Mouse (Mus musculus) 416B (cell line): ENCODE measurements around the gene Mfap5.
A peak's percentile ranks its signal among the peaks of the same experiment; 100 is the strongest.
"Not testable (repeated sequence)": the region's sequence is repeated elsewhere in the genome, so short reads cannot be mapped to it uniquely, and the experiment has no call there.

Experiments used
- DNase-seq: peaks from one replicate; pipeline ENCODE4 v3.0.0; 2011; ENCODE audit warnings: low read depth

Mfap5 gene

DNA sequence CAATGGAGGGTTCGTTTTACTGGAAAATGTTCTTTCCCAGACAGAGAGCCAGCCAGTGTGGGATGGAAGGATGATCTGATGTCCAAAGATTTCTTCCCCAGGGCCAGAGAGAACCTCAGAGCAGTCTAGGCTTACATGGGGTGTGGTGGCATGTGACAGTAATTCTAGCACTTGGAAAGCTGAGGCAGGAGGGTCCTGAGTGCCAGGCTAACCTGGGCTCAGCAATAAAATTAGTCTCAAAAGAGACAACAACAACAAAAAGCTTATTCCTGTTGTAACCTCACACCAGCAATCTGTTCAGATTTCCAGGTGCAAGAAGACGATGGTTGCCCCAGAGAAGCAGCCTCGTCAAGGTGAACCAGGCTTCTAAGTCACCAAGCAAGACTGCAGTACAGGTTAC is at the start of gene Mfap5:
Mfap5 (plus strand) TSS at position 301 of the 400 bp plus-strand sequence.
- DNase-seq = no peak

DNA sequence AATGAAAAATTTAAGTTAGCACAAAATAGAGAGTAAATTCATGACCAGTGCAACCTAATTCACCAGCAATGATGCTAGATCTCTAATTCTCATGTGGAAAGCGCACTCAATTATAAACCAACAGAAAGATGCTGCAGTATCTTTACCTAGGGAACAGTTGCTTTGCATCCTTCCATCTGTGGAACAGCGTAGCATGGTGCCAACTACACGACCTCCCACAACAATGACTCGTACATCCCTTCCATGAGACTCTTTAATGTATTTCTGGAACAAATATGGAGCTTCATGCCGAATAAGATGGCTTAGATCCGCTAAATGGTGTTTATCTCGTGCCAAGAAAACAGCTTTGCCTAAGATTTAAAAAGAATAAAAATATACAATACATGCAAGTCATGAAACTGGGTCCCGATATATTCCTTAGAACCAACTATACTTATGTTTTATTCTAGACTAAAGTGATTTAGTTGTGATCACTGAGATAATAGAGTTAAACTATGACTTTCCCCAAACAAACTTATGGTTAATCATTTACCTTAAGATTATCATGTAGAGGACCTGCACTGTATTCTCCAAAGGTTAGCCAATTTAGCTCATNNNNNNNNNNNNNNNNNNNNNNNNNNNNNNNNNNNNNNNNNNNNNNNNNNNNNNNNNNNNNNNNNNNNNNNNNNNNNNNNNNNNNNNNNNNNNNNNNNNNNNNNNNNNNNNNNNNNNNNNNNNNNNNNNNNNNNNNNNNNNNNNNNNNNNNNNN is 46.5 kb upstream of the Mfap5 start:
- no peak for DNase-seq

DNA sequence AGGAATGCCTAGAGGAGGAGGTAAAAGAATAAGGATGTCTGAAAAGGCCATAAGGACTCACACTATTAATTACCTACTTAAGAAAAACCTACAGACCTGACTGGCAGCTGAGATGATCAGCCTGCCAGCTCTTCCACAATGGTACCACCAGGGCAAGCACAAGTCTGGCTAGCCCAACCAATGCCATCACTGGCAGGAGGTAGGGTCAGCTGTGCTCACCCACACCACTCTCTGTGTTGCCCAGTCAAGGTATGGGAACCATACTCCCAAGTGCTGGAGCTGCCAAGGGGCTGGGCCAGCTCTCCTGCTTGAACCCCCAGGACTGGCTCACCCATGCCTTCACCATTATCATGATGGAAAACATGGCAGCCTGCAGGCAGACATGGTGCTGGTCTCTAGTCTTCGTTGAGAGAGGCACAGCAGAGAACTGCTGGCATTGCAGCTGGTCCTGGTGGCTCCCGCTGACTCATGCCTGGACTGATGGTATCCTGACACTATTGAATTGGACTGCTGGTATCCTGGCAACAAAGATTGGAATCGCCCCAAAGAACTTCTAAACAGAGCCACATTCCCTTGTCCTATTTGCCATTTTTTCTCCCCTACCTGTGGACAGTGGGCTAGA is 39.4 kb upstream of the Mfap5 start:
- no peak for DNase-seq

DNA sequence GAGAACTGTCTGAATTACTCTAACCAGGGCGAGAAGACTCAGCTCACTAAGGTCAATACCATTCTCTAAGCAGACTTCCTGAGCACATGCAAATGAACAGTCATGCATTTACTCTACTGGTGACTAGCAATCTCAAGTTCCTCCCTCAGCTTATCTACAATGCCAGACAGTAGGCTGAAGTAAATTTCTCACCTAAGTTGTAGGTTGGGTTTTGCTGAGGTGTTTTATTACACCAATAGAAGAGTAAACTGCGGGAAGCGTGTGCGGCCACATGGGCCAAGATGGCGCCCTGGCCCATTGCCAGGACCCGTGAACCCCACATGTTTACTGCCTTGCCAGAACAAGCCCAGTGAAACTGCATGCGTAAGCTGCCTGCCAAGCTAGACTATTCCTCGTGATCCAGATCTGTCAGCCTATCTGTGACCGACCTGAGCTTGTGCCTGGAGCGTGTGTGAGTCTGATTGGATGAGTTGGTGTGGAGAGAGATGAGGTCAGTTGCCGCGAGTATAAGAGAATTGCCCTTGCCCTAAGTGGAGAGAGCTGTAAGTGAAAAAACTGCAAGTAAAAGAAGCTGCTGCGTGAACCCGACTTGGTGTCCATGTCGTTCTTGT is 36.5 kb upstream of the Mfap5 start:
- peak; percentile 11 for DNase-seq

DNA sequence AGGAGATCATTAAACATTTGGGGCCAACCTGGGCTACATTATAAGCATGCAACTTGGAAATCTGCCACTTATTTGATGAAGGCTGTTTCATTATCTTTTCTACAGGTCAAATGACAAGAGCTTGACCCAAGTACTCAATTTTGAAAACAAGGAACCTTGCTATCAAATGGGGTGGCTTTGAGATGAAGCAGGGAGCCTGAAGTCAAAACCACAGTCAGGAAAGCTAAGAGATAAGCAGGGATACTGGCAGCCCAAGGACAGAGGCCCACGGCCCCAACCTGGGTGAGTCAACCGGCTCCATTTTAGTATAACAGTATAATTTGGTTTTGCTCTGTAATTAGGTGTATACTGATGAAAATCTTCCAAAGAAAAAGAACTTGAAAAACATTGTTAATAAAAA is 35.4 kb upstream of the Mfap5 start:
- DNase-seq = peak; percentile 16

DNA sequence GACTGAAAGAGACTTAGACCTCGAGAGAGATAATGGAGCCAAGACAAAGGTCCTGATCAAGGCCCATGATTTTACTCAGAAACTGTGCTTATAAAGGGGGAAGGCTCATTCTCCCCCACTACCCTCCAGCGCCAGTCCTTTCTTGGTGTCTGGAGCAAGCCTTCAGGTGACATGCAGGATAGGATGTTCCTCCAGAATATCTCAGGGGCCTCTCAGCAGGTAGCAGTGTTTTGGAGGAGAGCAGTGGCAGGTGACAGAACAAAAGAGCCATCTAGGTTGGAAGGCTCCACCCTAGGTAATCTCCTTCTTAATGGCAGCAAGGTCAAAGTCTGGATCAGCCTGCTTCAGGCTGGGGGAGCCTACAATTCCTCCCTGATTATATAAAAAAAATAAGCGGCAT is 34.2 kb upstream of the Mfap5 start:
- not testable (repeated sequence) for DNase-seq

DNA sequence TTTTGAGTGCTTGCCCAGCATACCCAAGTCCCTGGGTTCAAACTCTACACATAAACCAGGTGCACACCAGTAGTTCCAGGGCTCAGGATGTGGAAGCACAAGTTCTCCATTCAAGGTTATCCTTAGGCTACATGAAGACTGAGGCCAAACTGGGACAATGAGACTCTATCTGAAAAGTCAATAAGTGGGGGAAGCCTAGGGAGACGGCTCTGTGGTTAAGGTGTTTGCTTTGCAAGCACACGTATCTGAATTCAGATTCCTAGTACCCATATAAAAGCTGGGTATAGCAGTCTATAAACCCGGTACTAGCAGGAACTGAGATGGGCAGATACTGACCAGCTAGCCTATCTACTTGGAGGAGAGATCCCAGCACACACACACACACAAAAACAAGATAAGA is 27.6 kb upstream of the Mfap5 start:
- no peak for DNase-seq

DNA sequence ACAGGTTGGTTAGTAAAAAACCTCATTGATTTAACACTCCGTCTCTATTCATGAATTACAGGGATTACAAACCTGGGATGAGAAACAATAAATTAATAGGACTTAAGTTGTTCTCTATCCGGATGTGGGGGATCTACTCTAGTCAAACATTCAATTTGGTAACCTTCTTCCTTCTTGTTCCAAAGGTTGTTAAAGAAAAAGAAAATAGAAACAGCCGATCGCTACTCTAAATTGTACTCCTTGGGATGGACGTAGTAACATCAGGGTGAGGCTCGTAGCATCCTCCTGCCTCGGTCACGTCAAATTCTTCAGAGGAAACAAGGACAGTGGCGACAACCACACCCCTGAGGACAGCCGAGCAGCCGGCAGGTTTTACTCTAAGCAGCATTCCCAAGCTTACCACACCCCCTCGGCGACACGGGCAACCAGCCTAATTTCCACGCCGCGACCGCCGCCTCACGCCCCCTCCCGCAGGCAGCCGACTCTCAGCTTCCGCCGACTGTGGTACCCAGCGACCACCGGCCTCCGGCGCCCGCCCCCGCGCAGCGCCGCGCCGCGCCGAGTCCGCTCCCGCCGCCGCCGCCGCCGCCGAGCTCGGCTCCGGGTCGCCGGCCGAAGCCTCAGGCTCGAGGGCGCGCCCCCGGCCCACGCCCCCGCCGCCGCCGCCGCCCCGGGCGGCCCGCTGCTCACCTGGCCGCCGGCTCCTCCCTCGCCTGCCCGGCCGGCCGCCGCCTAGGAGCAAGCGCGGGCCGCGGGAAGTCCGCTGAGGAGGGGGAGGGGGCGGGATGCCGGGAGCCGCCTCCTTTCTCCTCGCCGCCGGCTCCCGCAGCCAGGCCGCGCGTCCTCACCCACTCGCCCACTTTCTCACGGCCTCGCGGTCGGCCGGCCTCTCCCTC is 20.0 kb upstream of the Mfap5 start:
- DNase-seq = no peak

DNA sequence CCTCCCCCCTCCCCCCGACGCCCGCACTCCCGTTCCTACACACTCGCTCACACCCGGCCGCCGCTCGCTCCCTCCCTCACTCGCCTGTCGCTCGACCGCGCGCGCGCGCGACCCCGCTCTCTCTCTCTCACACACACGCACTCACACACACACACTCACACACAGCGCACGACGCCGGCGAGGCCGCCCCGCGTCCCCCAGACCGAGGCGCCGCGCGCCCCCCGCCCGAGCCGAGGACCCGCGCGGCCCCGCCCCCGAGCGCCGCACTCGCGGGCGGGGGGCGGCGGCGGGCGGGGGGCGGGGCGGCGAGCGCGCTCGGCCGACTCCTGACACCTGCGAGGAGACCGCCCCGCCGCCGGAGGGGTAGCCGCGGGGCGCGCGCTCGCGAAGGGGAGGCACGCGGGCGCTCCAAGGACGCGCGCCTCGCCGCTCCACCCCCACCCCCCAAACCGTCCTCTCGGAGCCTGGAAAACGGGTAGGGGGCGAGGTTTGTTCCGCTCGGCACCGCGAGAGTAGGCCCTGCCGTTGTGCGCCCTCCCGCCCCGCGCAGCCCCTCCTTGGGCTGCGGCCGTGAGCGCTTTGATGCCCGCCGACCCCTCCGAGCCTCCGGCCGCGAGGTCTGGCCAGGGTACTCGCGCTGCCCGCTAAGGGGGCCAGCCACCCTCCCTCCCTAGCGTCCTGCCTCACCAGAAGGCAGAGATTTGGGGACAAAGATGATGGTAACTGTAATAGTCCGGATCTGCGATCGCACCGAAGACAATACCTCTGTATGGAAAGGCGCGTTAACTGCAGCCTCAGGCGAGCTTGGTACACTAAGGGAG is 19.1 kb upstream of the Mfap5 start:
- no peak for DNase-seq

DNA sequence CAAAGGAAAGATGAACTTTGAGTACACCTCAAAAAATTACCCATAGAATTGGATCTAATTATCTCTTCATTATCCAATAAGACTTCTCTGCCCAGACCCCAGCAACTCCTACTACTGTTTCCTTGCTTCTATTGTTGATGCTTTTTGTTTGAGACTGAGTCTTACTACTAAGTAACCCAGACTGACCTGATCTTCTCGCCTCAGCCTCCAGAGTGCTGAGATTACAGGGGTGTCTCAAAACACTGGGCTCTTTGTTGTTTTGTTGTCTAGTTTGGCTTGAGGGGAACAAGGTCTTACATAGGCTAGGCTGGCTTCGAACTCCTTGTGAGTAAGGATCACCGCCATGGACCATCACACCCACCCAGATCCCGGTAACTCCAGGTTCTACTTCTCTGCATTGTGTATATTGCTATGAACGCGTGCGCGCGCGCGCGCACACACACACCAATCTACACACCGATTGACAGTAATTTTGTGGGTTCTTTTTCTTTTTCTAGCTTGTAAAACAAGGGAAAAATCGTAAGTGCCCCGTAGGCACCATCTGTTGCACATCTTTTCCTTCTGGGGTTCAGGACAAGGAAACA is 14.6 kb upstream of the Mfap5 start:
- no peak for DNase-seq

DNA sequence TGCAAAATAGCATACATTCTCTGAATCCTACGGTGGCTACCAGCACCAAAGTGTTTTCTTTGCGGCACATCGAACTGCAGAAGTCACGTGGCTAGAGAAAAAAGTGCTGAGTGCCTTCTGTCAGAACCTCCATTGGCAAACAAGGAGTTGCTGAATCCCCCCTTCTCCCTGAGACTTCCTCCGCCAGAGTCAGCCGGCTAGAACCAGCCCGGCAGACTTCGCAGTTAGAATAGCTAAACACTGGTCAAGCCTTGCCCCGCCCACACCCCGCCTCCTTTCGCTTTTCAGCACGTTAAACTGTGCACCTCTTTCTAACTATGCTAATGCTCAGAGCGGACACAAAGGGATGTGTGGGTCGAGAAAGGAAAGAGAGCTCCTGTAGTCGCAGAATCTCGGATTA is 14.1 kb upstream of the Mfap5 start:
- DNase-seq = no peak

DNA sequence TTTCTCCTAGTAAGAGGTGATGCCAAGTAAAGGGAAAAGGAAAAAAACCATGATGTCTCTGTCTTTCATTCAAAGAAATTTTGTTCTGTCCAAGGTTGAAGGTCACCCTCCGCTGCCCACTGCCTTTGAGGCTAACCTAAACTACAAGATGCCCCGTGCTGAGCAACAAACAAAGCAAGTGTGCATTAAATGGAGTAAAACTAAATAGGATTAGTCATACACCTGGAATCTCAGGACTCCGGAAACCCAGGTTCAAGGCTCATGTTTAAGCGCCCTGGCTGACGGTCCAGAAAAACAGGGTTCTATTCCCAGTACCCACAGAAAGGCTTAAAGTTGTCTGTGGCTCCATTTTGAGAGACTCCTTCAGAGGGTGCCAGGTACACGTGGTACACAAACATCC is 13.2 kb upstream of the Mfap5 start:
- no peak for DNase-seq

DNA sequence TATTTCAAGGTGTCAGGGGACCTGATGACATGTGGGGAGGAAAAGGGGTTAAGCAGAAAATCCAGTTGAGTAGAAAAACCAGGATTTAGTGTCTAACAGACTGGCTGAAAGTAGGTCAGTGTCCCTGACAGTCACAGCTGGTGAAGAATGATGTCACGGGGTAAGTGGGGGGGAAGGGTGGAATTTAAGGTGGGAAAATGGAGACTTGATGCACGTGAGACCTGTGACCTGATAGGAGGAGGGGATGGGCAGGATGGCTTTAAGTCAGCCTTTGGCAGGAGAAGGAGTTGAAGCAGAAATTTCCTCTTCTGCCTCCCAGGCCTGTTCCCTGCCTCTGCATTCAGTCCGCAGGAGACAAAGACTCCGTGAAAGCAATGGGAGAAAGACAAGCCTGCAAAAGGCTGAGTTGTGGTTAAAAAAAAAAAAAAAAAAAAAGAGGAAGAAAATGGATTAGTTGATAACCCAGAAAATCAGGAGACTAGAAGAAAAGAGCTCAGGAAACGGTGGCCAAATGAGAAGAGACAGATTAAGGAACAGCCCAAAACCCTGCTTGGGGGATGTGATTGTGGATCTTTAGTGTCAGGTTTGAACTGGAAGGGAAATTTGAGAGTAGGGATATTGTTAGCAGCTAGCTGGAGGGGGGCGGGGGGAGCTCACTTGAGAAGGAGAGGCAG is 11.7 kb upstream of the Mfap5 start:
- no peak for DNase-seq

DNA sequence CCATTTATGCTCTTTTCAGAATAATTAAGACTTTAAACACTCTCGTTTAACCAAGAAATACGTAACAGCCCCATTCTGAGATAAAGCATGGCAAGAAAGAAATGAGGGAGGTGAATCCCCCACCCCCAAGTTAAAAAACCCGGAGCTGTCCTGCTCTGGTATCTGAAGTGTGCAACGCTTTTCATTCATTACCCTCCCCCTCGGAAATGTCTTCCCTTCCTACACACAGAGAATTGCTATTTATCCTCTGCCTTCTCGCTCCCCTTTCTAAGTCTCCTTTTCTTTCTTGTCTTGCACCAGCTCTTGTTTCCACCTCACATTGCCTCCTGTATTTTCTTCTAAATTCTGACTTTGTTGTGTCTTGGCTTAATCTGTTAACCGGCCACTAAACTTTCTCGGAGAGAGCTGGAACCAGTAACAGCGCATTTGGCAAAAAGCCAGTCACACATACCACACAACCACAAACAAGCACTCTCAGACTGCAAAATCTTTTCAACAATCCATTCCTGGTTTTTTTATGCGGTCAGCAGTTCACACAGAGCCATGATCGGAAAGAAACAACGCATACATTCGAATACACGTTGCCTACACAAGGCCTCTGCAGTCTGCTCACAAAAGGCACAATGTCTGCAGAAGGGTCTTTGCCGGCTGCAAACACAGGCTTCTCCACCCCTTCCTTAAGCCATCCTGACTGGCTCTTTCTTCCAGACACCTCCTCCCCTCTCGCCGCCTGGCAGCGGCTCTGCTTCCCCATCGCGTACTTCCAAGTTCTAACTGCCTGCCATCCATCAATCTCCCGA is 10.4 kb upstream of the Mfap5 start:
- peak; percentile 12 for DNase-seq

DNA sequence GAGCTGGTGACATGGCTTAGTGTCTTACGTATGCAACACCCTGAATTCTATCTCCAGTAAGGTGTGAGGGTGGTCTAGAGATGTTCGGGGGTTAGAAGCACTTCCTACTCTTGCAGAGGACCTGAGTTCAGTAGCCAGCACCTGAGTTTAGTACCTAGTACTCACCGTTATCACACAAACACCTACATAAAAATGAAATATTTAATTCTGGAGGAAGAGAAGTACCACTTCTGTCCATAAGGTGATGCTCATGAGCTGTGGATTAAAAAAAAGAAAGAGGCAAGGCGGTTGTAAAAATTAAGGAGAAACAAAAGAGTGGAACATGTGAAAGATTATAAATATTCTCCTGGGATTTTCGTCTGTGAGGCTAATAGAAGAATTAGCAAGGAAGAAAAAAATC is 9.1 kb upstream of the Mfap5 start:
- peak; percentile 27 for DNase-seq

DNA sequence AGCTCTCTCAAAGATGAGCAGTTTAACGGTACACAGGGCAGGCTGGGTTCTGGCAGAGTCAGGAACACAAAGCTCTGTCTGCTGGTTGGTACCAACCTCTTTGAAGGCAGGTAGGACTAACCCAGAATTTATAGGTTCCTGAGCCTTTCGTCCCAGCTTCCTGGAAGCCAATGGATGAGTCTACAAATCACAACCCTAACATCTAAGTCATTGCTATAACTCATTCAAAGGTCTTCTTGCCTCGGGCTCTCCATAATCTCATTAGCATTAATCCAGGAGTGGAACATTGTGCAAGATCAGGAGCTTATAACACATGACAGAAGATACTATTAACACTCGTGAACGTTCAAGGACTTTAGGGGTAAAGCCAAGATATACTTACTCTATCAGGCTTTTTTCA is 7.0 kb upstream of the Mfap5 start, which contains the start of gene Rimklb:
Rimklb (minus strand) TSS at position 101 of the 400 bp plus-strand sequence.
- no peak for DNase-seq

DNA sequence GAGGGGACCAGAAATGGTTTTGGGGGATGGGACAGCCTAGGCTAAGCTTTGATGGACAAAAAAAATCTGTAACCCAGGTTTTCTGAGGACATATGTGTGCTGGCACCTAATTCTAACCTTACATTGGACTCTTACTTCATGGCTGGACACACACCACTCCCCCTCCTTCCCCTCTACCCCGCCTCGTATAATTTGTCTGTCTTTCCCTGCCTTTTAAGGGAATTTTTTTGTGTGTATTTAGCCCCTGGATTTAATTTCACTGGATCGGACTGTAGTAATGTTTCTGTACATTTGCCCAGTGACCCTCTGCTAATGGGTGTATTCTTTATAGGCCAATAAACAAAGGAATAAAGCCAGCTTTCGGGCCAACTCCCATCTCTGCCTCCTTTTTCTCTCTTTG is 604 bp upstream of the Mfap5 start:
- no peak for DNase-seq

DNA sequence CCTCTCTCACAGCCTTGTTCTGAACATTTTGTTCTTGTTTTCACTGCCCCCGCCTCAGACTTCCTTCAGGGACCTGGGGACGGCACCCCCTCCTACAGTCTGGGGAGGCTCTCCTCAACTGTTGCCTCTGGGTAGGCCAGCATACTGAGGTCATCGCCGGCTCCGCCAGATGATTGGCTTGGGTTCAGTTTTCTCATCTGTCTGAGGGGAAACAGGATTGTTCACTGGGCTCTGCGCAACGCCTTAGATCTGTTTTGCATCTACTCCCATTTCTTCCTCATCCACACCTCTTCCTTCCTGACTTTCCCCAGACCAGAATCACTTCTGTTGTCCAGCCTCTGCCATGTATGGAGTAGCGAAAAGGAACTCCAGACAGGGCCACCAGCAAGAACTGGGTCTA is 2.8 kb downstream of the Mfap5 start:
- no peak for DNase-seq
